Mouse (Mus musculus) ES-E14 (cell line): ENCODE data around the gene Otulin. TPM values are rescaled to one million over a fixed set of nuclear protein-coding genes. Genes with fewer than 3 reads are reported as not detected.

Experiments
- DNase-seq: peaks from one replicate; pipeline ENCODE4 v3.0.0-alpha.2; 2013; ENCODE audit warnings: low read depth, low spot score
- H3K27ac ChIP-seq: 2 replicates; pipeline ENCODE4 v1.5.1; 2012; ENCODE audit warnings: low read depth, mild to moderate bottlenecking, low read length, moderate library complexity, mixed read lengths; ENCODE audit not compliant: poor library complexity, insufficient read depth, severe bottlenecking
- H3K36me3 ChIP-seq: 2 replicates; pipeline ENCODE4 v1.6.1; 2012; ENCODE audit warnings: mild to moderate bottlenecking, low read length, moderate library complexity, mixed read lengths; ENCODE audit not compliant: control insufficient read depth, poor library complexity, insufficient read depth, severe bottlenecking
- H3K4me1 ChIP-seq, 2 experiments: fragments of 150-350 bp in 1 of 2; sonication (generic) in 1 of 2; 2 replicates each; pipeline ENCODE4 v1.6.1; 2012; ENCODE audit warnings: low read length in 2 of 2, mild to moderate bottlenecking in 1 of 2, mixed read lengths in 1 of 2; ENCODE audit not compliant: control insufficient read depth in 2 of 2, insufficient read depth in 2 of 2, poor library complexity in 1 of 2
- H3K4me3 ChIP-seq, 2 experiments: fragments of 150-350 bp in 1 of 2; sonication (generic) in 1 of 2; 2 replicates each; pipeline ENCODE4 v1.5.1; 2012; ENCODE audit warnings: low read length in 2 of 2, low read depth in 1 of 2, mild to moderate bottlenecking in 1 of 2, mixed read lengths in 1 of 2; ENCODE audit not compliant: insufficient read depth in 1 of 2, poor library complexity in 1 of 2, severe bottlenecking in 1 of 2
- H3K9ac ChIP-seq: 2 replicates; pipeline ENCODE4 v1.6.1; 2012; ENCODE audit warnings: low read depth, mild to moderate bottlenecking, low read length, mixed read lengths; ENCODE audit not compliant: poor library complexity, insufficient read depth, severe bottlenecking
- H3K9me3 ChIP-seq: fragments of 150-350 bp; sonication (generic); 2 replicates; pipeline ENCODE4 v1.6.1; 2012; ENCODE audit warnings: low read depth, mild to moderate bottlenecking, low read length; ENCODE audit not compliant: control insufficient read depth, insufficient read depth
- CHD2 ChIP-seq: IDR thresholded peaks from 2 replicates; pipeline ENCODE4 v1.6.1; 2014; ENCODE audit warnings: mild to moderate bottlenecking, low read depth, low read length, inconsistent platforms
- HCFC1 ChIP-seq: IDR thresholded peaks from 2 replicates; pipeline ENCODE4 v1.6.1; 2012; ENCODE audit warnings: low read length, inconsistent platforms, borderline replicate concordance; ENCODE audit not compliant: insufficient read depth
- MAFK ChIP-seq: IDR thresholded peaks from 2 replicates; pipeline ENCODE4 v1.6.1; 2014; ENCODE audit warnings: mild to moderate bottlenecking, low read depth, low read length, inconsistent platforms; ENCODE audit not compliant: insufficient read depth
- ZC3H11A ChIP-seq: IDR thresholded peaks from 2 replicates; pipeline ENCODE4 v1.6.1; 2012; ENCODE audit warnings: low read depth, mild to moderate bottlenecking, inconsistent platforms, low read length, borderline replicate concordance
- ZNF384 ChIP-seq: IDR thresholded peaks from 2 replicates; pipeline ENCODE4 v1.6.1; 2012; ENCODE audit warnings: low read depth, low read length, inconsistent platforms
- in situ Hi-C, 2 experiments: fragments of 600-800 bp; cut with MboI; formaldehyde crosslinking; loops; one replicate each; pipeline ENCODE4 v1.15.1; 2025; ENCODE audit warnings: low sequenced_read_pairs in 2 of 2, inconsistent platforms in 1 of 2; ENCODE audit not compliant: unreplicated experiment in 2 of 2
- total RNA-seq: library from RNA; depleted of rRNA; stranded (reverse); fragments of 300-350 nt; gene quantifications from 2 replicates; pipeline ENCODE4 v1.2.3, GENCODE M21; 2012

Otulin gene
- total RNA-seq, 1 experiment: 28.0 TPM

- Histone ChIP-seq H3K27ac (no peak overlapping the region), H3K4me1 (no peaks in the 10 kb centered on the region; a peak in 1 of 4 replicates), H3K36me3 (peaks cover 4% of the 10 kb centered on the region; the same call in 1 of the 2 replicates), H3K4me3 (no peak overlapping the region), H3K9ac (no peak overlapping the region), H3K9me3 (no peaks in the 10 kb centered on the region)
- TF ChIP-seq HCFC1 (no peak), MAFK (no peak), ZNF384 (no peak)
- no peak for DNase-seq
- in situ Hi-C loops: no loop called here
Observed at GRCm38 (mm10) chr15:27569924-27570323, 60.6 kb downstream of the Otulin start.

DNA sequence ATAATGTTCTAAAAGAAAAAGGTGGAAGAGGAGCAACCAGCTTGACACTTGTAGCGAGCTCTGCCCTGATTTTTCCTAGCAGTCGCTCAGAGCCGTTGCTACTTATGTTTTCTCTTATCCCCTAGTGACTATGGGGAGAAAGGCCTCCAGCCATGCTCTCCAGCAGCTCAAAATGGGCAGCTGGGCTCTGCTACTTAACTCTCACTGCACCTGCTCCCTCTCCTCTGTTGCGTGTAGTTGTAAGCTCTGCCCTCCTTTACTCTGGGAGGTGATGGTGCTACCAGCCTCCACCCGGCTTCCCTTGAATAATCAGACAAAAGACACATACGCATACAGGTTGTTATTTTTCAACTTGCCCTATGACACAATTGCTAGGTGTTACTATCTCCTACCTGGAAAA, 62.1 kb downstream of the Otulin start:
- no peak overlapping the region for H3K27ac ChIP-seq
- in situ Hi-C loops: no loop called here
- H3K9me3 ChIP-seq: no peaks in the 10 kb centered on the region
- H3K36me3 ChIP-seq: peaks cover 6% of the 10 kb centered on the region; the same call in 1 of the 2 replicates
- no peak overlapping the region for H3K4me3 ChIP-seq
- no peak for TF ChIP-seq CHD2
- TF ChIP-seq ZC3H11A: no peak
- TF ChIP-seq ZNF384: no peak
- TF ChIP-seq HCFC1: no peak
- TF ChIP-seq MAFK: no peak
- H3K4me1 ChIP-seq: no peaks in the 10 kb centered on the region; a peak in 1 of 4 replicates
- DNase-seq: no peak
- no peak overlapping the region for H3K9ac ChIP-seq

GRCm38 (mm10) chr15:27567356-27567755, 63.1 kb downstream of the Otulin start:
- H3K36me3 ChIP-seq: peaks cover 6% of the 10 kb centered on the region; the same call in 1 of the 2 replicates
- H3K4me1 ChIP-seq: no peaks in the 10 kb centered on the region; a peak in 1 of 4 replicates
- in situ Hi-C loops: no loop called here
- H3K9me3 ChIP-seq: no peaks in the 10 kb centered on the region
- no peak overlapping the region for H3K27ac ChIP-seq
- H3K9ac ChIP-seq: no peak overlapping the region
- TF ChIP-seq MAFK (no peak), CHD2 (no peak), ZNF384 (no peak), ZC3H11A (no peak), HCFC1 (no peak)
- no peak overlapping the region for H3K4me3 ChIP-seq
- no peak for DNase-seq

DNA sequence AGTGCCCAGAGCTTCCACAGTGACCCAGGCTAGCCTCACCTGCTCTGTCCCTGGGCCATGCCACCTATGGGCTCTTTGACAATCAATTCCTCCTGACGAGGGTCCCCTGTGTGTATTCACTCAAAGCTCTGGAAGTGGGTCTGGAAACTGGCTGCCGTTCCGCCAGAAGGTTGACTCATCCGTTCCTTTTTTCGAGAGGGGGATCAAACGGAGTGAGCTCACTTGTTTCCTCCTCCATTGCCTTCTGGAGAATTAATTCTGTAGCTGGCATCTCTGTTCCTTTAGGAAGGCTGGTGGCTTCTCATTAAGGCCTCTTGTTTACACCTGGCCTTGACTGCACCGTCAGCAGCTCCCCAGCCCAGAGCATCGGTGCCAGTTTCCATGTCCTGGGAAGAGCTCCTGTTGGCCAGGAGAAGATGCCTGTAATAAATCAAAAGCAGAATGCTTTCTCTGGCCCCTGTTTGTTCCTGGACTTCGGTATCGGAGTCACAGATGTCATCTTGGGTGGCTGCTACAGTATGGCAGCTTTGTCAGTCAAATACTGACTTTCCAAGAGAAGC, 64.8 kb downstream of the Otulin start:
- no peaks in the 10 kb centered on the region; a peak in 1 of 4 replicates for H3K4me1 ChIP-seq
- no peak overlapping the region for H3K9ac ChIP-seq
- peaks cover 6% of the 10 kb centered on the region; the same call in 1 of the 2 replicates for H3K36me3 ChIP-seq
- no peaks in the 10 kb centered on the region for H3K9me3 ChIP-seq
- in situ Hi-C loops: no loop called here
- DNase-seq: no peak
- no peak overlapping the region for H3K4me3 ChIP-seq
- no peak overlapping the region for H3K27ac ChIP-seq
- TF ChIP-seq MAFK (no peak), CHD2 (no peak), ZNF384 (no peak)
